Mouse (Mus musculus) stomach, postnatal 0 days (tissue): ENCODE measurements around the gene Bmp2k.

ENCODE experiments used
- CTCF ChIP-seq: IDR thresholded peaks from 2 replicates; pipeline ENCODE4 v1.5.1; 2016; ENCODE audit warnings: antibody characterized with exemption, low read depth, mild to moderate bottlenecking, moderate library complexity
- EP300 ChIP-seq: optimal IDR thresholded peaks from 2 replicates; pipeline ENCODE3; 2016; ENCODE audit warnings: antibody characterized with exemption

DNA sequence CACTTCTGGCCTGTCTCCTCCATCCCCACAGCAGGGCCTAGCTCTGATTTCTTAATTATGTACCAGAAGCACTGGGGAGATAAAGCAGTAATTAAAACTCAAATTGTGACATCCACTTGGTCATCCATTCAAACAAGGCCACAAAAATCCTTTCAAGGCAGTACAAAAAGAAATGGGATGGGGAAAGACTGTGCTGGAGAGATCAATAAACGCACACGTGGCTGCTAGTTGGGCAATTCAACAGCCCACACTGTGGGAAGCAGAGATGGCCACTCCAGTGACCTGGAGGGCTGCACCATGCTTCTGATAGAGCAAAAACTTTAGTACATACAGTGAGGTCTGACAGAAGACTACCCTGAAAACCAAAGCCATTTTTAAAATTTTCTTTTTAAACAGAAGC is 112.6 kb downstream of the Bmp2k start:
- no peak for TF ChIP-seq CTCF
- TF ChIP-seq EP300: no peak
